Mouse (Mus musculus) forebrain, postnatal 0 days (tissue): ENCODE results near the gene Cpsf2. TPM values are rescaled to one million over a fixed set of nuclear protein-coding genes. Genes with fewer than 3 reads are reported as not detected.

ENCODE experiments used
- ATAC-seq: fragments of 200-750 bp; cut with Nextera tagmentation; 2 replicates; pipeline ENCODE4 v1.8.0; 2017; ENCODE audit warnings: mild to moderate bottlenecking, moderate library complexity
- DNase-seq: peaks from one replicate; pipeline ENCODE4 v3.0.0-alpha.2; 2015
- H3K27ac ChIP-seq: fragments of 300-500 bp; sonication (generic); 2 replicates; pipeline ENCODE4 v1.5.1; 2014; ENCODE audit warnings: low read depth, mild to moderate bottlenecking, antibody characterized with exemption, low read length, moderate library complexity, mixed read lengths
- H3K27me3 ChIP-seq: fragments of 300-500 bp; sonication (generic); 2 replicates; pipeline ENCODE4 v1.6.1; 2014; ENCODE audit warnings: mild to moderate bottlenecking, low read length, mixed read lengths; ENCODE audit not compliant: insufficient read depth
- H3K36me3 ChIP-seq: fragments of 300-500 bp; sonication (generic); 2 replicates; pipeline ENCODE4 v1.6.1; 2014; ENCODE audit warnings: mild to moderate bottlenecking, moderate library complexity; ENCODE audit not compliant: insufficient read depth
- H3K4me1 ChIP-seq: fragments of 300-500 bp; sonication (generic); 2 replicates; pipeline ENCODE4 v1.6.1; 2014; ENCODE audit warnings: antibody characterized with exemption; ENCODE audit not compliant: insufficient read depth
- H3K4me2 ChIP-seq: fragments of 300-500 bp; sonication (generic); 2 replicates; pipeline ENCODE4 v1.6.1; 2014; ENCODE audit warnings: low read depth, mild to moderate bottlenecking, moderate library complexity
- H3K4me3 ChIP-seq: fragments of 300-500 bp; sonication (generic); 2 replicates; pipeline ENCODE4 v1.5.1; 2014; ENCODE audit warnings: low read depth, low read length, mixed read lengths
- H3K9ac ChIP-seq: fragments of 300-500 bp; sonication (generic); 2 replicates; pipeline ENCODE4 v1.6.1; 2014; ENCODE audit warnings: mild to moderate bottlenecking
- H3K9me3 ChIP-seq: fragments of 300-500 bp; sonication (generic); 2 replicates; pipeline ENCODE4 v1.6.1; 2016; ENCODE audit warnings: low read length
- CTCF ChIP-seq: sonication (generic); IDR thresholded peaks from 2 replicates; pipeline ENCODE4 v1.5.1; 2016; ENCODE audit warnings: antibody characterized with exemption, control low read depth, low read depth
- WGBS: fragments of 180-500 bp; shearing (Covaris S2); extraction: QIAGEN DNeasy Blood & Tissue Kit; methylation state at CpG from one replicate; pipeline ENCODE4 v1.1.7; 2014; 5-methylcytosine and 5-hydroxymethylcytosine counted together
- polyA plus RNA-seq: library from polyadenylated mRNA; unstranded; fragments of >200 nt; fragmentation: Nextera tagmentation; extraction: Ambion mirVana; gene quantifications from 2 replicates; pipeline ENCODE4 v1.2.1, GENCODE M21; 2015
- total RNA-seq: library from RNA; depleted of rRNA; stranded (reverse); fragments of >200 nt; gene quantifications from 2 replicates; pipeline ENCODE4 v1.2.3, GENCODE M21; 2014

Cpsf2 gene
- total and polyA plus RNA-seq, 2 experiments from 2014 or later = 28.8 to 38.1 TPM

- Histone ChIP-seq H3K9ac (no peak overlapping the region), H3K4me2 (no peak overlapping the region), H3K27ac (no peak overlapping the region), H3K9me3 (no peaks in the 10 kb centered on the region), H3K4me3 (no peak overlapping the region), H3K27me3 (no peaks in the 10 kb centered on the region), H3K4me1 (peaks cover 10% of the 10 kb centered on the region), H3K36me3 (peaks cover 26% of the 10 kb centered on the region; the same call in 1 of the 2 replicates)
- WGBS = 77% methylated on average over 5 of the region's 5 CpGs
- TF ChIP-seq CTCF = no peak
- ATAC-seq (no peak), DNase-seq (no peak)
These were observed 4.5 kb downstream of the Cpsf2 start for GRCm38 (mm10) chr12:101980266-101980665.

- Histone ChIP-seq H3K9me3 (no peaks in the 10 kb centered on the region), H3K4me3 (no peak overlapping the region), H3K36me3 (peaks cover 26% of the 10 kb centered on the region; the same call in 1 of the 2 replicates), H3K4me2 (no peak overlapping the region), H3K4me1 (peaks cover 8% of the 10 kb centered on the region), H3K27me3 (no peaks in the 10 kb centered on the region), H3K9ac (no peak overlapping the region), H3K27ac (no peak overlapping the region)
- DNase-seq (no peak), ATAC-seq (no peak)
- TF ChIP-seq CTCF = no peak
- WGBS = 96% methylated on average over 2 of the region's 2 CpGs
These were observed 5.8 kb downstream of the Cpsf2 start for GRCm38 (mm10) chr12:101981559-101981958.

- no peak for TF ChIP-seq CTCF
- H3K4me1 ChIP-seq = no peaks in the 10 kb centered on the region
- H3K4me2 ChIP-seq = no peak overlapping the region
These were observed 7.2 kb downstream of the Cpsf2 start for GRCm38 (mm10) chr12:101982977-101983376.

GRCm38 (mm10) chr12:101985110-101985509 is 9.3 kb downstream of the Cpsf2 start:
- Histone ChIP-seq H3K27me3 (no peaks in the 10 kb centered on the region), H3K36me3 (peaks cover 50% of the 10 kb centered on the region), H3K4me1 (no peaks in the 10 kb centered on the region), H3K27ac (no peak overlapping the region), H3K4me3 (no peak overlapping the region), H3K9me3 (no peaks in the 10 kb centered on the region), H3K9ac (no peak overlapping the region), H3K4me2 (no peak overlapping the region)
- DNase-seq = peak; percentile 64
- TF ChIP-seq CTCF = peak; percentile 82
- ATAC-seq = peak; percentile 51
- WGBS = 39% methylated on average over 3 of the region's 3 CpGs

More at GRCm38 (mm10) chr12:101982977-101983376, 7.2 kb downstream of the Cpsf2 start:
- H3K36me3 ChIP-seq = peaks cover 34% of the 10 kb centered on the region
- DNase-seq (no peak), ATAC-seq (no peak)
- no peak overlapping the region for H3K9ac ChIP-seq
- H3K27me3 ChIP-seq = no peaks in the 10 kb centered on the region
- H3K4me3 ChIP-seq = no peak overlapping the region
- WGBS = 94% methylated on average over 9 of the region's 9 CpGs
- no peak overlapping the region for H3K27ac ChIP-seq
- H3K9me3 ChIP-seq = no peaks in the 10 kb centered on the region

- Histone ChIP-seq H3K27ac (no peak overlapping the region), H3K4me3 (no peak overlapping the region), H3K4me1 (no peaks in the 10 kb centered on the region), H3K4me2 (no peak overlapping the region), H3K27me3 (no peaks in the 10 kb centered on the region), H3K9me3 (no peaks in the 10 kb centered on the region), H3K9ac (no peak overlapping the region), H3K36me3 (peaks cover 67% of the 10 kb centered on the region)
- TF ChIP-seq CTCF = no peak
- DNase-seq = no peak
- 95% methylated on average over 6 of the region's 6 CpGs for WGBS
- ATAC-seq = no peak
These were observed 11.9 kb downstream of the Cpsf2 start for GRCm38 (mm10) chr12:101987659-101988058.

GRCm38 (mm10) chr12:101994576-101995467 is 19.0 kb downstream of the Cpsf2 start:
- ATAC-seq (no peak), DNase-seq (no peak)
- 93% methylated on average over 8 of the region's 8 CpGs for WGBS
- Histone ChIP-seq H3K9me3 (no peaks in the 10 kb centered on the region), H3K9ac (no peak overlapping the region), H3K36me3 (peaks cover 61% of the 10 kb centered on the region), H3K4me2 (no peak overlapping the region), H3K4me1 (no peaks in the 10 kb centered on the region), H3K27me3 (no peaks in the 10 kb centered on the region), H3K27ac (no peak overlapping the region), H3K4me3 (no peak overlapping the region)
- no peak for TF ChIP-seq CTCF

- Histone ChIP-seq H3K4me2 (no peak overlapping the region), H3K27me3 (no peaks in the 10 kb centered on the region), H3K9ac (no peak overlapping the region), H3K36me3 (peaks cover 65% of the 10 kb centered on the region), H3K4me1 (no peaks in the 10 kb centered on the region), H3K27ac (no peak overlapping the region), H3K4me3 (no peak overlapping the region), H3K9me3 (no peaks in the 10 kb centered on the region)
- no peak for DNase-seq
- 93% methylated on average over 5 of the region's 5 CpGs for WGBS
- ATAC-seq = no peak
- TF ChIP-seq CTCF = no peak
These were observed 23.1 kb downstream of the Cpsf2 start for GRCm38 (mm10) chr12:101998929-101999328.
